Mouse (Mus musculus) forebrain, embryonic 11.5 days (tissue): ENCODE measurements around the gene Macf1. TPM values are rescaled to one million over a fixed set of nuclear protein-coding genes. Genes with fewer than 3 reads are reported as not detected.

Source experiments
- ATAC-seq: fragments of 200-750 bp; cut with Nextera tagmentation; replicated peaks from 2 replicates; pipeline ENCODE4 v1.8.0; 2017; ENCODE audit warnings: moderate TSS enrichment; ENCODE audit not compliant: low FRiP score
- DNase-seq: peaks from one replicate; pipeline ENCODE4 v3.0.0-alpha.2; 2017; ENCODE audit warnings: low spot score
- H3K27ac ChIP-seq: fragments of 300-500 bp; sonication (generic); 2 replicates; pipeline ENCODE4 v1.5.1; 2014; ENCODE audit warnings: low read depth, low read length
- H3K27me3 ChIP-seq: fragments of 300-500 bp; sonication (generic); 2 replicates; pipeline ENCODE4 v1.6.1; 2014; ENCODE audit warnings: mild to moderate bottlenecking, low read length, mixed read lengths; ENCODE audit not compliant: control insufficient read depth, insufficient read depth
- H3K36me3 ChIP-seq: fragments of 300-500 bp; sonication (generic); 2 replicates; pipeline ENCODE4 v1.6.1; 2014; ENCODE audit warnings: mild to moderate bottlenecking, low read length, moderate library complexity, mixed read lengths; ENCODE audit not compliant: control insufficient read depth, insufficient read depth
- H3K4me1 ChIP-seq: fragments of 300-500 bp; sonication (generic); replicated peaks from 2 replicates; pipeline ENCODE4 v1.6.1; 2014; ENCODE audit warnings: low read length, mixed read lengths; ENCODE audit not compliant: control insufficient read depth, insufficient read depth
- H3K4me2 ChIP-seq: fragments of 300-500 bp; sonication (generic); 2 replicates; pipeline ENCODE4 v1.6.1; 2014; ENCODE audit warnings: low read depth, mild to moderate bottlenecking, low read length, moderate library complexity, mixed read lengths; ENCODE audit not compliant: severe bottlenecking
- H3K4me3 ChIP-seq: fragments of 300-500 bp; sonication (generic); 2 replicates; pipeline ENCODE4 v1.5.1; 2014; ENCODE audit warnings: low read depth, low read length
- H3K9ac ChIP-seq: fragments of 300-500 bp; sonication (generic); 2 replicates; pipeline ENCODE4 v1.6.1; 2014; ENCODE audit warnings: low read length
- H3K9me3 ChIP-seq: fragments of 300-500 bp; sonication (generic); 2 replicates; pipeline ENCODE4 v1.6.1; 2016; ENCODE audit warnings: low read length, mixed read lengths; ENCODE audit not compliant: control insufficient read depth
- WGBS: fragments of 180-500 bp; shearing (Covaris S2); extraction: QIAGEN DNeasy Blood & Tissue Kit; methylation state at CpG from one replicate; pipeline ENCODE4 v1.1.7; 2014; 5-methylcytosine and 5-hydroxymethylcytosine counted together
- polyA plus RNA-seq: library from polyadenylated mRNA; unstranded; fragments of >200 nt; fragmentation: Nextera tagmentation; extraction: Ambion mirVana; gene quantifications from 2 replicates; pipeline ENCODE4 v1.2.1, GENCODE M21; 2014

Macf1 gene
- polyA plus RNA-seq, 1 experiment from 2014 or later: 88.8 TPM

DNA sequence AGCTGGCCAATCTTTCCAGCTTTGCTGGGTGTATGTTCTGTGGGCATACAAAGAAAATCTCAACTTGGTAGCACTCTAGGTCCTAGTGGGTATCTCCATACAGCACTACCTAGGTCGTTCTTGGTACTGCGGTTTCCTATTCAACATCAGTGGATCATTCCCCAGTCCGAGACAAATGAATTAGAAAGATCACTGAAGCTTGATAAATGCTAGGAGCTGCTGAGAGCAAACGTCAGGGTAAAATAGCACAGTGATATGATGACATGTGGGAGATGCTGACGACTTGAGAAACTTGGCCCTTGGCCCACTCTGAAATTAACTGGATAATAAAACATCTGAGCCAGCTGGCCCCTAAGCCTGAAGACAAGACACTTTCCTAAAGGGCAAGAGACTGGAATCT, 78.2 kb downstream of the Macf1 start:
- H3K9me3 ChIP-seq: no peaks in the 10 kb centered on the region; the same call in 1 of the 2 replicates
- no peak for DNase-seq
- no peak for ATAC-seq
- 59% methylated on average over 5 of the region's 5 CpGs for WGBS
- H3K4me1 ChIP-seq: no peaks in the 10 kb centered on the region; the same call in 1 of the 2 replicates
- no peak overlapping the region for H3K4me2 ChIP-seq
- H3K27ac ChIP-seq: no peak overlapping the region
- no peaks in the 10 kb centered on the region for H3K27me3 ChIP-seq
- no peaks in the 10 kb centered on the region for H3K36me3 ChIP-seq
- H3K9ac ChIP-seq: no peak overlapping the region
- no peak overlapping the region for H3K4me3 ChIP-seq

DNA sequence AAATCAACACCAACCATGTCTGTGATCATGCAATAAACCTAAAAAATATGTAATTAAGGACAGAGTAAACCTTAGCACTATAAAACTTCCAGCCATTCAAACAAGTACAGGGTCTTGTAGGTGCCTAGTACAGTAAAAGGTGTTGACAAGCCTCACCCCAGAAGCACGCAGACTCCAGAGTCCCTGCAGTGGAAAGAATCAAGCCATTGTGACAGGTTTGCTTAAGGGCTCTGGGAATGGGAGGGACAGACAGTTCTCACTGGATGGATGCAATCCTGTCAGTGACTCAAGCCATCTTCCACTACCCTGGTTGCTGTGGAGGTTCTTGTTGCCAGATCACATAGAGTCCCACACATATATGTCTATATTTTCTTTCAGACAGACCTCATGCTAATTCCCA, 78.9 kb downstream of the Macf1 start:
- Histone ChIP-seq H3K36me3 (no peaks in the 10 kb centered on the region), H3K9me3 (no peaks in the 10 kb centered on the region; the same call in 1 of the 2 replicates), H3K4me3 (no peak overlapping the region), H3K9ac (no peak overlapping the region), H3K4me1 (no peaks in the 10 kb centered on the region; the same call in 1 of the 2 replicates), H3K27me3 (no peaks in the 10 kb centered on the region), H3K4me2 (no peak overlapping the region), H3K27ac (no peak overlapping the region)
- 85% methylated on average over 1 of the region's 1 CpGs for WGBS
- ATAC-seq: no peak
- no peak for DNase-seq

DNA sequence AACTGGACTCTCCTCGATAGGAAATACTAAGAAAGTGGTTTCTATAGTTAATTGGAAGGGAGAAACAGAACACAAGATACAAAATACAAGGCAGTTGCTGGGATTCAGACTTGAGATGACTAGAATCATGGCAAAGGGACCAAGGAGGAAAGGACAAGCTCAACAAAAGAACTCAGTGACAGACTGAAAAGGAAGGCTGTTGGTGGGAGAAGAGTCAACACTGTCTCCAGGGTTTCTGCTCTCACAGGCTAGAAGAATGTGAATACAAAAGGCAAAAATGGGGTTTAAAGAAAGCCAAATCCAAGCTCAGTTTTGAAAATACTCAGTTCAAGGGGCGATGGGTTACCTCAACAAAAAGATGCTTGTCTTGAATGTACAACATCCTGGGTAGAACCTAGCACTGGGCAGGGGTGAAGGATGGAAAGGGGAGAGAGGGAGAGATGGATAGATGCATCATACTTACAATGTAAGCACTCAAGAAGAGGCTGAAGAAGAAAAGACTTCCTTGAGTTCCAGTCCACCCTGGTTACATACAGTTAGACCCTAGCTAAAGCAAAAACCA, 81.4 kb downstream of the Macf1 start:
- H3K4me1 ChIP-seq: peaks cover 3% of the 10 kb centered on the region; the same call in 1 of the 2 replicates
- H3K9me3 ChIP-seq: no peaks in the 10 kb centered on the region; the same call in 1 of the 2 replicates
- H3K9ac ChIP-seq: no peak overlapping the region
- no peak for ATAC-seq
- H3K36me3 ChIP-seq: no peaks in the 10 kb centered on the region
- no peak overlapping the region for H3K4me3 ChIP-seq
- H3K27me3 ChIP-seq: no peaks in the 10 kb centered on the region
- no peak overlapping the region for H3K27ac ChIP-seq
- WGBS: 91% methylated on average over 2 of the region's 2 CpGs
- H3K4me2 ChIP-seq: no peak overlapping the region
- no peak for DNase-seq

DNA sequence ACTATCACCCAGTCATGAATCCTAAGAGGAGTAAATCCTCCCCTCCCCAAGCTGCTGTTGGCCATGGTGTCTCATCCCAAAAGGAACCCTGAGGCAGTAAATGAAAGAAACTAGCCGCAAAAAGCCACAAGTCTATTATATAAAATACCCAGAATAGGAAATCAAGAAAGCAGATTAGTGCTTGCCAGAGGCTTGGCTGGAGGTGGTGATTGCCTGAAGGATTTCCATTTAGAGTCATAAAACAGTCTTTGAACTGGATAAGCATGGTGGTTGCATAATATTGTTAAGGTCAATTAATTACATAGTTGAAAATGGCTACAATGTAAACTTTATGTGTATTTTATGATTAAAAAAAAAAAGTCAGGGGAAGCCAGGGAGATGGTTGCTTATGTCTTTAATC, 83.1 kb downstream of the Macf1 start:
- Histone ChIP-seq H3K36me3 (no peaks in the 10 kb centered on the region), H3K4me3 (no peak overlapping the region), H3K9me3 (no peaks in the 10 kb centered on the region), H3K4me2 (no peak overlapping the region), H3K4me1 (peaks cover 3% of the 10 kb centered on the region; the same call in 1 of the 2 replicates), H3K9ac (no peak overlapping the region), H3K27me3 (no peaks in the 10 kb centered on the region), H3K27ac (no peak overlapping the region)
- ATAC-seq (no peak), DNase-seq (no peak)
- WGBS: 88% methylated on average over 1 of the region's 1 CpGs

DNA sequence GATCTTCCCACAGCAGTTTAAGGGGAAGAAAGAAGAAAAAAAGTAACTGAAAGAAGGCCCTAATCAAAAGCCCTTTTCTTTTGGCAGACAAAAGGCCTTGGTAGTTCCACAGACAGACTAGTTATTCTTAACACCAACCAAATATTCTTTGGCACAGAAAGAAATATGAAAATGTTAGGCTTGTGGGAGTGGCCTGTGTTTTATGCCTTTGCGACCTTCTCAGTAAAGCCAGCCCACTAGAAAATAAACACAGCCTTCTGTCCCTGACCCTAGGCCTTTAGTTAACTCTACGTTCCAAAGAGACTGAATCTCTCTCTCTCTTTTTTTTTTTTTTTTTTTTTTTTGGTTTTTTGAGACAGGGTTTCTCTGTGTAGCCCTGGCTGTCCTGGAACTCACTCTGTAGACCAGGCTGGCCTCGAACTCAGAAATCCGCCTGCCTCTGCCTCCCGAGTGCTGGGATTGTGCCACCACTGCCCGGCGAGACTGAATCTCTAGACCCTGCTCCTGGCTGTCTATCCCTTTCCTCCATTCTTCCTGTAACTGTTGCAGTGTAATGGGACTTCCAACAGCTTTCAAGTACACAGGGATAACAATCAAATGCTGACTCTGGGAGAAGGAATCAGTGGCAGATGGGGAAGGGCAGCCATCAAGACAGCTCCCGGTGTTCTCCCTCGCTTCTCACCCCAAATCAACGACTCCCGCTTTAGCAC, 85.5 kb downstream of the Macf1 start:
- Histone ChIP-seq H3K9me3 (no peaks in the 10 kb centered on the region), H3K27me3 (no peaks in the 10 kb centered on the region), H3K4me2 (no peak overlapping the region), H3K4me1 (peaks cover 11% of the 10 kb centered on the region), H3K4me3 (no peak overlapping the region), H3K9ac (no peak overlapping the region), H3K36me3 (no peaks in the 10 kb centered on the region), H3K27ac (no peak overlapping the region)
- DNase-seq (no peak), ATAC-seq (no peak)
- WGBS: 86% methylated on average over 11 of the region's 11 CpGs

DNA sequence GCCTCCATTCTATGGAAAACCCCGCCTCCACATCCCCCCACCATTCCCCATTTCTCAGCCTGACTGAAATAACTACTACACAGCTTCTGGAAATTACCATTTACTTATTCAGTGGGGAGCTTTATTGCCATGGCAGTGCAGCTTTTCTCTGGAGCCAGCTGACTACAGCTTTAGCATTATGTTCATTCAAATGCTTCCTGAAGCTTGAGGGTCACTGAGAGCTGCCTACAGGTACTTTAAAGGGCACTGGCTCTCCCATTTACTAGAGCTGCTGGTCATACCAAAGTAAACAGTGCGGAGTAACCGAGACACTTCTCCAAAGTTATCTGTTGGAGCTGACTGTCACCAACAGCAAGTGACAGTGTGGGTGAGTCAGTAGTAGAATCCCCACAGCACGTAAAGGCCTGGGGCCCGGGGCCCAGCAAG, 89.8 kb downstream of the Macf1 start:
- WGBS: 59% methylated on average over 5 of the region's 5 CpGs
- Histone ChIP-seq H3K36me3 (no peaks in the 10 kb centered on the region), H3K4me3 (no peak overlapping the region), H3K9me3 (no peaks in the 10 kb centered on the region), H3K27ac (peak overlapping the region; percentile 33; the same call in 1 of the 2 replicates), H3K4me1 (peaks cover 15% of the 10 kb centered on the region), H3K9ac (no peak overlapping the region), H3K27me3 (no peaks in the 10 kb centered on the region), H3K4me2 (no peak overlapping the region)
- ATAC-seq: peak; percentile 61
- no peak for DNase-seq

DNA sequence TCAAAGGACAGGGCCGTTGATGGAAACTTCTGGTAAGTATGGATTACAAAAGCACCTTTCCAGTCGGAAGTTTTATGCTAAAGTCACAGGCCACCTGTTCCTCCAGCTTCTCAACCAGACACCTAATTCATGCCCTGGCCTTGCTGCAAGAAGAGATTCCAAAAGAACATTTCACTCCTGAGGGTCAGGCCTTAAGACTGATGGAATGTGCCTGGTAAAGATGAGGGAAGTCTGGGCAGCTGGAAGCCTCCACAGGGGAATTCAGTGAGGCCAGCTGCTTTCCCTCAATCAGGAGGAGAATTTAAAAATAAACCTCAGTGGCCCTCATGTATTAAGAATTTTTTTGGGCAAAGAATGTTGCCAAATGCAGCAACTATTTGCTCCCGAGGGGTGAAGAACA, 90.5 kb downstream of the Macf1 start:
- Histone ChIP-seq H3K4me2 (no peak overlapping the region), H3K4me1 (peaks cover 16% of the 10 kb centered on the region), H3K27me3 (no peaks in the 10 kb centered on the region), H3K36me3 (no peaks in the 10 kb centered on the region), H3K9me3 (no peaks in the 10 kb centered on the region), H3K9ac (no peak overlapping the region), H3K4me3 (no peak overlapping the region), H3K27ac (no peak overlapping the region)
- 43% methylated on average over 3 of the region's 3 CpGs for whole genome bisulfite sequencing
- ATAC-seq: no peak
- no peak for DNase-seq

DNA sequence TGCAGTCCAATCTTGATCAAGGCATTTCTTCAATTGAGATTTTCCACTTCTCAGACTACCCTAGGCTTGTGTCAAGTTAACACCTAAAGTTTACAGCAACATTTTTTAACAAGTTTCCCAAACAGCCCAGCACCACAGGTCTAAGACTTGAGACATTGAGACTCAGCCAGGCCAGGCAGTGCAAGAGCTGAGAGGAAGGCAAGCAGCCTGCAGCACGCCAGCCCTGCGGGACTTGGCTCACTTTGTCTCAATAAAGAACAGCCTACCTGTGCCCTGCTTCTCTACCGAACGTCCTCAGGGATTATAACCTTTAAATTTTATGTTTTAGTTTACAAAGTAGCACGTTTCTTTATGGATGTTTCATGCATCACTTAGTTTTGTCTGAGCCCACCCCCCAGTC, 92.1 kb downstream of the Macf1 start:
- no peak for DNase-seq
- H3K4me1 ChIP-seq: peaks cover 15% of the 10 kb centered on the region
- no peak overlapping the region for H3K9ac ChIP-seq
- no peaks in the 10 kb centered on the region for H3K36me3 ChIP-seq
- H3K27ac ChIP-seq: no peak overlapping the region
- H3K4me3 ChIP-seq: no peak overlapping the region
- H3K27me3 ChIP-seq: no peaks in the 10 kb centered on the region
- ATAC-seq: no peak
- WGBS: 92% methylated on average over 5 of the region's 5 CpGs
- no peaks in the 10 kb centered on the region for H3K9me3 ChIP-seq
- no peak overlapping the region for H3K4me2 ChIP-seq
